Mouse (Mus musculus): ENCODE results near the gene Irs1. TPM values are rescaled to one million over a fixed set of nuclear protein-coding genes. Genes with fewer than 3 reads are reported as not detected.
A peak's percentile ranks its signal among the peaks of the same experiment; 100 is the strongest.

The Irs1 gene
- polyA plus RNA-seq, 1 experiment: 0.82 TPM

GRCm38 (mm10) chr1:82199918-82200317 is 91.3 kb downstream of the Irs1 start:
- 23% methylated on average over 1 of the region's 1 CpGs for WGBS
- no peak for DNase-seq (ENCODE audit: low read depth, low spot score)

GRCm38 (mm10) chr1:82191579-82191978 is 99.6 kb downstream of the Irs1 start:
- no peak for DNase-seq (ENCODE audit: low read depth, low spot score)
- WGBS: 78% methylated on average over 3 of the region's 3 CpGs

GRCm38 (mm10) chr1:82189516-82189915 is 101.7 kb downstream of the Irs1 start:
- DNase-seq (ENCODE audit: low read depth, low spot score): peak; percentile 39
- 11% methylated on average over 3 of the region's 3 CpGs for WGBS

- 54% methylated on average over 10 of the region's 10 CpGs for WGBS
- DNase-seq (ENCODE audit: low read depth, low spot score): no peak
Observed at GRCm38 (mm10) chr1:82188549-82189231, 102.5 kb downstream of the Irs1 start.

GRCm38 (mm10) chr1:82183913-82184442 is 107.2 kb downstream of the Irs1 start:
- no peak for DNase-seq (ENCODE audit: low read depth, low spot score)
- WGBS: 41% methylated on average over 8 of the region's 8 CpGs

Other genes starting within 250 kb of the Irs1 start
- gene Gm9747, start 58.3 kb downstream of the Irs1 start, polyA plus RNA-seq (2012; rRNA removed): not detected in 2 replicates
- gene Rhbdd1, start 25.0 kb upstream of the Irs1 start, polyA plus RNA-seq (2012; rRNA removed): 7.8 and 12.1 TPM in 2 replicates

All from large intestine, adult 2 months (tissue).